Mouse (Mus musculus) kidney, postnatal 10 days (tissue): ENCODE results near the gene Trio.
"Not testable (repeated sequence)": the region's sequence is repeated elsewhere in the genome, so short reads cannot be mapped to it uniquely, and the experiment has no call there.

Experiments used
- DNase-seq: peaks from one replicate; pipeline ENCODE4 v3.0.0; 2021; ENCODE audit warnings: mixed read lengths

Trio gene

GRCm38 (mm10) chr15:27754571-27755260 lies 270.9 kb downstream of the Trio start:
- DNase-seq: peak; percentile 45

GRCm38 (mm10) chr15:27753923-27754322 lies 271.7 kb downstream of the Trio start:
- no peak for DNase-seq

GRCm38 (mm10) chr15:27752677-27753342 lies 272.8 kb downstream of the Trio start:
- DNase-seq: peak; percentile 42

- peak; percentile 80 for DNase-seq
These were observed 273.8 kb downstream of the Trio start for GRCm38 (mm10) chr15:27751612-27752405.

- no peak for DNase-seq
These were observed 276.9 kb downstream of the Trio start for GRCm38 (mm10) chr15:27748739-27749138.

- DNase-seq: no peak
These were observed 278.1 kb downstream of the Trio start for GRCm38 (mm10) chr15:27747512-27747911.

- no peak for DNase-seq
These were observed 280.7 kb downstream of the Trio start for GRCm38 (mm10) chr15:27744995-27745394.

GRCm38 (mm10) chr15:27740080-27740479 lies 285.6 kb downstream of the Trio start:
- no peak for DNase-seq

GRCm38 (mm10) chr15:27731818-27732217 lies 293.8 kb downstream of the Trio start:
- no peak for DNase-seq

GRCm38 (mm10) chr15:27726228-27726627 lies 299.4 kb downstream of the Trio start:
- no peak for DNase-seq

GRCm38 (mm10) chr15:27724796-27725680 lies 300.6 kb downstream of the Trio start:
- no peak for DNase-seq

GRCm38 (mm10) chr15:27724298-27724697 lies 301.4 kb downstream of the Trio start:
- no peak for DNase-seq

GRCm38 (mm10) chr15:27723746-27724145 lies 301.9 kb downstream of the Trio start:
- no peak for DNase-seq

GRCm38 (mm10) chr15:27720297-27720696 lies 305.4 kb downstream of the Trio start:
- DNase-seq: not testable (repeated sequence)

- no peak for DNase-seq
These were observed 307.0 kb downstream of the Trio start for GRCm38 (mm10) chr15:27718668-27719067.

GRCm38 (mm10) chr15:27715331-27715730 lies 310.3 kb downstream of the Trio start:
- peak; percentile 64 for DNase-seq

GRCm38 (mm10) chr15:27710698-27711097 lies 314.9 kb downstream of the Trio start:
- DNase-seq: peak; percentile 43

GRCm38 (mm10) chr15:27708968-27709612 lies 316.6 kb downstream of the Trio start:
- no peak for DNase-seq

GRCm38 (mm10) chr15:27708499-27708898 lies 317.1 kb downstream of the Trio start:
- no peak for DNase-seq

- DNase-seq: no peak
These were observed 322.7 kb downstream of the Trio start for GRCm38 (mm10) chr15:27702972-27703313.

- DNase-seq: peak; percentile 43
These were observed 323.3 kb downstream of the Trio start for GRCm38 (mm10) chr15:27702031-27702971.
